Mouse (Mus musculus) limb, embryonic 12.5 days (tissue): ENCODE results near the gene Mast4. TPM values are rescaled to one million over a fixed set of nuclear protein-coding genes. Genes with fewer than 3 reads are reported as not detected.

ENCODE experiments used
- ATAC-seq: fragments of 200-750 bp; cut with Nextera tagmentation; 2 replicates; pipeline ENCODE4 v1.8.0; 2017; ENCODE audit warnings: low read depth, moderate TSS enrichment; ENCODE audit not compliant: insufficient number of reproducible peaks, insufficient read depth, low FRiP score, low TSS enrichment
- H3K27ac ChIP-seq: fragments of 300-500 bp; sonication (generic); 2 replicates; pipeline ENCODE4 v1.5.1; 2016; ENCODE audit warnings: mild to moderate bottlenecking, moderate library complexity
- H3K27me3 ChIP-seq: fragments of 300-500 bp; sonication (generic); 2 replicates; pipeline ENCODE4 v1.6.1; 2016; ENCODE audit warnings: mild to moderate bottlenecking, moderate library complexity
- H3K36me3 ChIP-seq: fragments of 300-500 bp; sonication (generic); 2 replicates; pipeline ENCODE4 v1.6.1; 2016; ENCODE audit warnings: mild to moderate bottlenecking, moderate library complexity
- H3K4me1 ChIP-seq: fragments of 300-500 bp; sonication (generic); replicated peaks from 2 replicates; pipeline ENCODE4 v1.6.1; 2016
- H3K4me2 ChIP-seq: fragments of 300-500 bp; sonication (generic); 2 replicates; pipeline ENCODE4 v1.6.1; 2016; ENCODE audit warnings: mild to moderate bottlenecking, moderate library complexity
- H3K4me3 ChIP-seq: fragments of 300-500 bp; sonication (generic); replicated peaks from 2 replicates; pipeline ENCODE4 v1.5.1; 2016; ENCODE audit warnings: mild to moderate bottlenecking
- H3K9ac ChIP-seq: fragments of 300-500 bp; sonication (generic); replicated peaks from 2 replicates; pipeline ENCODE4 v1.6.1; 2016; ENCODE audit warnings: mild to moderate bottlenecking, moderate library complexity
- H3K9me3 ChIP-seq: fragments of 300-500 bp; sonication (generic); 2 replicates; pipeline ENCODE4 v1.6.1; 2016; ENCODE audit warnings: mild to moderate bottlenecking, moderate library complexity
- WGBS: fragments of 180-500 bp; shearing (Covaris S2); methylation state at CpG from one replicate; pipeline ENCODE4 v1.1.7; 2016; 5-methylcytosine and 5-hydroxymethylcytosine counted together
- polyA plus RNA-seq: library from polyadenylated mRNA; unstranded; fragments of >200 nt; fragmentation: Nextera tagmentation; extraction: Ambion mirVana; gene quantifications from 2 replicates; pipeline ENCODE4 v1.2.1, GENCODE M21; 2016

Mast4 gene
- polyA plus RNA-seq, 1 experiment from 2014 or later: 26.0 TPM

DNA sequence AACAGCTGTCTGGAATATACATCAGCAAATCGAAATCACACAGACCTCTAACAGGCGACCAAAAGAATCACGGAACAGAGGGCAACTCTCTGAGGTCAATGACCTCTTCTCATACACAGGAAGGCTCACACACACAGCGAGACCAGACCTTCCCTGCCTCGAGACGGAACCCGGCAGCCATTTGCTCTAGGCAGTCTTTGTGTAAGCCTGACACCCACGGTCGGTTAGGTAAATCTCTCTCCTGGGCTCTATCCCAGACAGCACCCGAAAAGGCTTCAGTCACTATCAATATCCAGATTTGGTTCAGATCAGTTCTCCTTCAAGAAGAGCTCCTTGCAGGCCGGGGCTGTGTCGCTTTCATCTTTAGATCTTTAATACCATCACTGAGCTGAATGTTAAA is 421.4 kb downstream of the Mast4 start:
- WGBS: 75% methylated on average over 12 of the region's 12 CpGs
- H3K4me3 ChIP-seq: no peak overlapping the region
- H3K4me2 ChIP-seq: no peak overlapping the region
- no peaks in the 10 kb centered on the region for H3K4me1 ChIP-seq
- H3K9me3 ChIP-seq: no peaks in the 10 kb centered on the region
- H3K27ac ChIP-seq: no peak overlapping the region
- no peak for ATAC-seq
- H3K36me3 ChIP-seq: no peaks in the 10 kb centered on the region
- H3K9ac ChIP-seq: no peak overlapping the region
- no peaks in the 10 kb centered on the region for H3K27me3 ChIP-seq

DNA sequence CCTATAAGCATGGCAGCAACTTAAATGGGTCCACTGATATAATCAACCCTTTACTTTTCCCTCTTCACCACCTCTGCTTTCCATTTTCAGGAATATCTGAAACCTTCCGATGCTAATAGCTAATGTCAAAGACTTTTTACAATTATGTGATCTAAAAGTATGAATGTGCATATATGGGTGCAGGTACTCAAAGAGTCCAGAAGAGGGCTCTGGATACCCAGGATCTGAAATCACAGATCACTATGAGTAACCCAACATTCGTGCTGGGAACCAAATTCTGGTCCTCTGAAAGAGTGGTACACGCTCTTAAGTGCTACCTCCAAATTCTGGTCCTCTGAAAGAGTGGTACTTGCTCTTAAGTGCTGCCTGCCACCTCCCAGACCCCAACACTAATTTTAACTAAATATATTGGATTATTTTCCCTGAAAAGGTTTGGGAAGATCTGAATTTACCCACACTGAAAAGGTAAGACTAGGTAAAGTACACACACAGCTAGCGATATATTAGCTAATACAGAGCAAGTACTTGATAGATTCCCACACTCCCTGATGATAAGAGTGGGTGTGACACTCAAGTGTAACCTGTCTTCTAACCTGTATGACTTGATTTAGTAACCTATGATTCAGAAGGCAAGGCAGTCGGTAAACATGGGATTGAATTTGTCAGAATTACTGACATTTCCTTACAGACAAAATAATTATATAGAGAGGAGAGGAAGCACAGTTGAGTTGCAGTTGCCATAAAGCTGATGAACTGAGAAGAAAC is 424.5 kb downstream of the Mast4 start:
- no peak for ATAC-seq
- H3K27me3 ChIP-seq: no peaks in the 10 kb centered on the region
- H3K9ac ChIP-seq: no peak overlapping the region
- H3K9me3 ChIP-seq: no peaks in the 10 kb centered on the region
- 86% methylated on average over 5 of the region's 5 CpGs for WGBS
- H3K4me2 ChIP-seq: no peak overlapping the region
- no peaks in the 10 kb centered on the region for H3K36me3 ChIP-seq
- no peak overlapping the region for H3K4me3 ChIP-seq
- H3K27ac ChIP-seq: no peak overlapping the region
- H3K4me1 ChIP-seq: no peaks in the 10 kb centered on the region

DNA sequence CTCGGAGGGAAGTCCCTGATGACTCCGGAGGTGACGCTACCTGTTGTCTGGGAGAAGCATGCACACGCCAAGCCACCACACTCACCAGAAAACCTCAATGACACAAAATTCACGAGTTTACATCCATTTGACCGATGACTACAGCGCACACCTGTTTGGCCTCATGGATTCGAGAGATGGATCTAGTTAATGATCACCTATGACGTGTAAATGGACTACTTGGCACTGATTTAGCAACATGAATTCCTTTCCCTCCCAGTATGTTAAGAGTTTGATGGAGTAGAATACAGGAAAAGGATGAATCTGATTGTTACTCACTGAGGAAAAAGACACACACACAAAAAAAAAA is 427.7 kb downstream of the Mast4 start:
- Histone ChIP-seq H3K4me3 (peak overlapping the region; percentile 55), H3K27me3 (no peaks in the 10 kb centered on the region), H3K4me2 (peak overlapping the region; percentile 65), H3K9me3 (no peaks in the 10 kb centered on the region), H3K36me3 (no peaks in the 10 kb centered on the region), H3K9ac (peak overlapping the region; percentile 70), H3K4me1 (peaks cover 11% of the 10 kb centered on the region; the same call in 1 of the 2 replicates), H3K27ac (peak overlapping the region; percentile 81; the same call in 1 of the 2 replicates)
- 9% methylated on average over 9 of the region's 9 CpGs for WGBS
- ATAC-seq: no peak

DNA sequence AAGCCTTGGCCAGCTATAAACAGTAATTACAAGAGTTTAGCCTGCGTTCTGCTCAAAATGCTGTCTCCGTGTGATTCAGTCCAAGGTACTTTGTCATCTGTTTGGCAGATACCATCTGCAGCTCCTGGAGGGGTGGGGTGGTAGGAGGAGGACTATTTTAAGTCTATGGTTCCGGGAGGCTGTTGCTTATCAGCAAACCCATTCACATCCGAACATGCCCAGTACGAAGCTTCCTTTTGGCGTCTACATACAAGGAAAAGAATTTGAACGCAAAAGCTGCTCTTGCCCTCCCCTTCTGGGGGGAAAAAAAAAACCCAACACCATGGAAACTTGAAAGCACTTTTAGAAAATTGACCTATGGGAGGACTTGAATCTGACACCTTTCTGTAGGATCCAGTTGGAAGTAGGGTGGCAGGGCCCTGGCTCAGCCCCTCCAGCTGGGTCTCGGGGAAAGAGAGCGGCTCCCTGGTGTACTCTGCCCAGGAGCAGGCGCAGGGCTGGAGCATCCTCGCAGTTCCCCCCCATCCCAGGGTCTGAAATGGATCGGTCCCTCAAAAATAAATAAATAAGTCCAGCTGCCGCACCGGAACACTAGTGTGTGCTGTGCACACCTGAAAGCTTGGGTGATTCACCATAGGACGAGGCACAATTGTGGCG is 428.2 kb downstream of the Mast4 start:
- Histone ChIP-seq H3K36me3 (no peaks in the 10 kb centered on the region), H3K9me3 (no peaks in the 10 kb centered on the region), H3K4me3 (peak overlapping the region; percentile 55), H3K27ac (peak overlapping the region; percentile 81), H3K4me2 (peak overlapping the region; percentile 65), H3K9ac (peak overlapping the region; percentile 70), H3K27me3 (no peaks in the 10 kb centered on the region), H3K4me1 (peaks cover 13% of the 10 kb centered on the region)
- ATAC-seq: peak; percentile 99
- under 1% methylated on average over 16 of the region's 16 CpGs for WGBS

DNA sequence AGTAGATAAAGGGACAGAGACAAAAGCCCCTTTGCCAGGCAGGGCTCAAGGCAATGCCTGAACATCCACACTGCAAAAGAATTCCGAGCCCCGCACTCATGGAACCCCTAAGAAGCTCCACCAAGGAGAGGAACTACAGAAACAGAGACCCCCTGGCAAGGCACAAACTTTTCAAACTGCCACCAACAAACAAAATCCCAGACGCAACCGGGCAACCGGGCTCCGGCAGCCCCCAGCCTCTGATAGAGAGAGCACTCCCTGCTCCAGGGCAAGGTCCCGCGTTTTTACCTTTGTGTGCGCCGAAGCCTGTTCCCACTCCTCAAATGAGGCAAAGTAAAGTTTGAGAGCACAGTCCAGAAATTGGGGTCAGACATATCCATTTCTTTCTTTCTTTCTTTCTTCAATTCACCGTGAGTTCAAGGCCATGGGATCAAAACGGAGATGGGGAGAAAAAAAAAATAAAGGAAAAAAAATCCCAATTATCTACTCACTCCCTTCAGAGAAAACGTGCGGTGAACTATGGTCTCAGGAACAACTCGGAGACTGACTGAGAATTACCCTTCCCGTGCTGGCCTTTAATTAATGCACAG is 428.8 kb downstream of the Mast4 start:
- no peaks in the 10 kb centered on the region for H3K9me3 ChIP-seq
- ATAC-seq: no peak
- H3K4me2 ChIP-seq: peak overlapping the region; percentile 65
- peaks cover 20% of the 10 kb centered on the region for H3K4me1 ChIP-seq
- 2% methylated on average over 16 of the region's 16 CpGs for WGBS
- peak overlapping the region; percentile 81 for H3K27ac ChIP-seq
- no peaks in the 10 kb centered on the region for H3K36me3 ChIP-seq
- H3K27me3 ChIP-seq: no peaks in the 10 kb centered on the region
- peak overlapping the region; percentile 70 for H3K9ac ChIP-seq
- peak overlapping the region; percentile 55 for H3K4me3 ChIP-seq

DNA sequence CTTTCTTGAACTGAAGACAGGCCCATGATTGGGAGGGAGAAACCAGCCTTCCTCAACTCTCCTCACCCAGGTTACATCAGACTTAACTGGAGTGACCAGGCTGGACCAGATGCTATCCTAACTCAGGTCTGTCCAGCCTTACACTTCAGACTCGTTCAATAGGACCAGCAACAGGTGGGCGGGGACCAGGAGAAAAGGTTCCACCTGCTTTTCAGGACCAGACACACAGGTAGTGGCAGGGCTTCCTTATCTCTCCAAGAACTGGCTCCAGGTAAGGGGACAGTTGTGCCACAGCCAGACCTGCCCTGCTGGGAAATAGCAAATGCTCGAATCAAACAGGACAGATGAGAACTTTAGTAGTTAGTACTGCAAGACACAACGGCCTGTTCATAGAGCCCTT is 430.6 kb downstream of the Mast4 start:
- H3K4me2 ChIP-seq: 0 out of 2 replicates have a peak overlapping the region, but pooled peaks have one; percentile 40
- H3K27ac ChIP-seq: no peak overlapping the region
- H3K27me3 ChIP-seq: no peaks in the 10 kb centered on the region
- 79% methylated on average over 4 of the region's 4 CpGs for WGBS
- H3K9me3 ChIP-seq: no peaks in the 10 kb centered on the region
- no peaks in the 10 kb centered on the region for H3K36me3 ChIP-seq
- peaks cover 38% of the 10 kb centered on the region for H3K4me1 ChIP-seq
- no peak overlapping the region for H3K9ac ChIP-seq
- no peak for ATAC-seq
- H3K4me3 ChIP-seq: no peak overlapping the region

DNA sequence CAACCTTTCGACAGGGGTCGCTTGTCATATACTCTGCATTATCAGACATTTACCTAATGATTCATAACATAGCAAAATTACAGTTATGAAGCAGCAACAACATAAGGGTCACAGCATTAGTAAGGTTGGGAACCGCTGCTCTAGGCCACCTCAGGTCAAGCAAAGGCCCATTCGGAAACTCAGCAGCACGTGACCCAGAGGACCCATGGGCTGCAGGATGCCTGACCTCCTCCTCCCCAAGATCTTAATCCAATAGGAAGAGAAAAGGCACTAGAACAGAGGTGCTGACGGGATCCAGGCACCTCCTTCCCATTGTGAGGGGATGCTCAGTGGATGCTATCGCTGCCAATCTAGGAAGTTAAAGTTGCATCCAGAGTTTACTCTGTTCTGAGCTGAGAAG is 432.2 kb downstream of the Mast4 start:
- no peak overlapping the region for H3K9ac ChIP-seq
- peaks cover 42% of the 10 kb centered on the region for H3K4me1 ChIP-seq
- no peaks in the 10 kb centered on the region for H3K27me3 ChIP-seq
- H3K4me3 ChIP-seq: no peak overlapping the region
- H3K27ac ChIP-seq: no peak overlapping the region
- H3K9me3 ChIP-seq: no peaks in the 10 kb centered on the region
- no peak overlapping the region for H3K4me2 ChIP-seq
- WGBS: 86% methylated on average over 7 of the region's 7 CpGs
- H3K36me3 ChIP-seq: no peaks in the 10 kb centered on the region
- no peak for ATAC-seq

DNA sequence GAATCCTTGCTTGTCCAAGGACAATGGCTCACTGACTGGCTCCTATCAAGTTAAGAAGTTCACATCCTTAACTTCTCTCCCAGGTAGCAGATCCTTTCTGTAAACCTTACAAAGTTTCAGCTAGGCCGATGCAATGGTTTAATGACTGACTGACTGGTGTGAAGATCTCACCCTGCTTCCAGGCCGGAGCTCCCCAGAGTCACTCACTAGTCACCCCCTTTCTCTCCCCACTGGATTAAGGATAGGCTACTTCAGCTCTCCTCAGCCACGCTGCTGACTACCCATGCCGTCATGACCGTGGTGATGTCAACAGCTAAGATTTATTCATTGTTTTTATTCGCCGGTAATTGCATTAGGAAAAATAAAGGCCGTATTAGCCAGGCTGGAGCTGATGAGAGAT is 433.8 kb downstream of the Mast4 start:
- Histone ChIP-seq H3K9ac (no peak overlapping the region), H3K4me1 (peaks cover 46% of the 10 kb centered on the region), H3K27me3 (no peaks in the 10 kb centered on the region), H3K27ac (no peak overlapping the region), H3K4me2 (no peak overlapping the region), H3K36me3 (no peaks in the 10 kb centered on the region), H3K4me3 (no peak overlapping the region), H3K9me3 (no peaks in the 10 kb centered on the region)
- no peak for ATAC-seq
- 53% methylated on average over 8 of the region's 8 CpGs for WGBS

DNA sequence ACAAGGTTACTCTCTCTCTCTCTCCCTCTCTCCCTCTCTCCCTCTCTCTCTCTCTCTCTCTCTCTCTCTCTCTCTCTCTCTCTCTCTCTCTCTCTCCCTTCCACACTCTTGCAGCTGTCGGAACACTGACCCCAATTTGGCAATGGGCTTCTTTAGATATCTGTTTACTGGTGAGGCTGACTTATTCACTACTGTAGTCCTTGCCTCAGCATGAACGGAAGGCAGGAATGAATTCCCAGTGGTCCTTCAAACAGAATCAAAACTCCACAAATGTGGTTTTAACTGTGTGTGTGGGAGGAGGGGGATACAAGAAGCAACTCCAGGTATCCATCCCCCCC is 434.2 kb downstream of the Mast4 start:
- 46% methylated on average over 2 of the region's 2 CpGs for WGBS

DNA sequence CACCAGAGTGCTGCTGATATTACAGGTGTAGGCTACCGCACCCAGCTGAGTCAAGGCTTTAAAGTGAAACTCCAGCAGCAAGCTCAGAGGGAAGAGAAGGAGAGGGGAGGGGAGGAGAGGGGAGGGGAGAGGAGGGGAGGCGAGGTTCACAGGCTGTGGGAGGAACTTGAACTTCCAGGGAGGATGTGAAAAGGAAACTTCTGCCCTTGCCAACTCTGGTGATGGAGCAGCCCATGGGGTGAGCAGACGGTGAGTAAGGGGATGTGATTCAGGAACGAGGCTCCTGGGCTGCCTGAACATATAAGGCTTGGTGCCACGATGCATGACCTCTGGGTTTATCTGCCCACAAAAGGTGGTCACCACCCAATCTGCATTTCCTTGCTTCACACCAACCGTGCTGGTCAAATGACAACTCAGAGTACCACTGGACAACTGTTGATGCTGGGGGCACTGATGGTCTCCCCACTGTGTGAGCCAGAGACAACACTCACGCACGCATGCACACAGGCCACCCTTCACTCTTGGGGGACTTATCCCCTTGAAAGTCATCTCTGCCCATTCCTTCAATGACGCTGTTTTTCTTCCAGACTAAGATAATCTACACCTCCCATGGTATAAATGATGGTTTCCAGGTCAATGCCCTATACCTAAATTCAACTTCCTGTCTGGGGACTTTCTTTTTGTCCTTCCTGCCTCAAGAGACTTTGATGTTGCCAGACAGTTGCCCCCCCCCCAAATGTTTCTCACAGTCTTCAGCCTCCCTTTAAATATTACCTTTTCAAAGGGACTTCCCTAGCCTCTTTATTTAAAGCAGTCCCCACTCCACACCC is 434.8 kb downstream of the Mast4 start:
- Histone ChIP-seq H3K27me3 (no peaks in the 10 kb centered on the region), H3K4me2 (no peak overlapping the region), H3K4me3 (no peak overlapping the region), H3K9me3 (no peaks in the 10 kb centered on the region), H3K9ac (no peak overlapping the region), H3K27ac (no peak overlapping the region), H3K4me1 (peaks cover 51% of the 10 kb centered on the region), H3K36me3 (no peaks in the 10 kb centered on the region)
- WGBS: 71% methylated on average over 8 of the region's 9 CpGs
- ATAC-seq: no peak

More for the DNA sequence above, 434.2 kb downstream of the Mast4 start:
- no peaks in the 10 kb centered on the region for H3K27me3 ChIP-seq
- no peaks in the 10 kb centered on the region for H3K9me3 ChIP-seq
- no peak overlapping the region for H3K27ac ChIP-seq
- H3K4me2 ChIP-seq: no peak overlapping the region
- H3K36me3 ChIP-seq: no peaks in the 10 kb centered on the region
- H3K4me3 ChIP-seq: no peak overlapping the region
- H3K4me1 ChIP-seq: peaks cover 48% of the 10 kb centered on the region
- ATAC-seq: no peak
- H3K9ac ChIP-seq: no peak overlapping the region
